In the genomic region with DNA sequence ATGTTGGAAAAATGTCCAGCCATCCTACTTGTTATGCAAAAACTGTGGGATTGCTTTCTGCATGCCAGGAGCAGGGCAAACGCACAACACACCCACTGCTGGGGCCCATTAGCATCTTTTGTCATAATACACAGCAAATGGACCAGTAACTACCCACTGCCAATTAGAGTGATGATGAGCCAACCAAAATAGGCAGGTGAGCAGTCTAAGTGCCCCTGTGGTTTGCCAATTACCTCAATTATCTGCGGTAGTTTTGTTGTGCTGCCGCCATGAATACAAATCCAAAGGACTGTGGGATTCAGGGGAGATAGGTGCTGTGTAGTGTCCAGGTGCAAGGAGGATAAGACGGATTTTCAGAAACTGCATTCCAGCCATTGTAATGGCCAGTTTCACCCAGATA, we compare ENCODE assay signal across 20 mouse cellular contexts.
DNase-seq lines count a peak whose midpoint lies in the region; ATAC-seq and TF ChIP-seq lines count a peak whose summit lies in the region.
"Had no signal": no experiment of that assay in that cellular context is flagged by ENCODE, and none has a peak within 500 bp of the region (broad histone marks: within the 10 kb centered on the region; RNA-seq: fewer than 3 reads in every experiment).

No protein-coding gene starts in this region.

- peak; percentile 49 for DNase-seq in forebrain, embryonic 14.5 days (ENCODE audit: low spot score)
- DNase-seq in forebrain, postnatal 0 days, result no peak
- DNase-seq in midbrain, embryonic 11.5 days (ENCODE audit: low spot score, missing footprints), result no peak
- DNase-seq in brain, embryonic 14.5 days (ENCODE audit: low read depth), result peak; percentile 74
- peak; percentile 53 for DNase-seq in retina, embryonic 14.5 days (ENCODE audit: low spot score)
- no peak for DNase-seq in layer of hippocampus, adult 18-20 months (ENCODE audit: low spot score in 2 of 2)
- DNase-seq: adrenal gland, postnatal 14 days; B cell, adult 2 months; cerebellum, adult 9-11 months; gastrocnemius, adult 2 months; kidney, adult 18-20 months; right cerebral cortex, postnatal 25 days; spleen, adult 18-20 months had no signal

- ATAC-seq in forebrain, embryonic 14.5 days, result peak; percentile 76; the same call in 1 of the 2 replicates
- no peak; the same call in 1 of the 2 replicates for ATAC-seq in forebrain, postnatal 0 days
- peak; percentile 52; the same call in 1 of the 2 replicates for ATAC-seq in midbrain, embryonic 12.5 days (ENCODE audit: low FRiP score, low read depth)
- ATAC-seq in midbrain, embryonic 11.5 days (ENCODE audit: low FRiP score), result no peak
- ATAC-seq: inflammation-experienced regulatory T-cells, adult 6 months had no signal

- no peaks in the 10 kb centered on the region for H3K4me1 ChIP-seq in forebrain, embryonic 14.5 days (ENCODE audit: control insufficient read depth, insufficient read depth, low read length)
- H3K4me1 ChIP-seq in forebrain, postnatal 0 days (ENCODE audit: insufficient read depth), result peaks cover 4% of the 10 kb centered on the region; the same call in 1 of the 2 replicates
- peaks cover 4% of the 10 kb centered on the region for H3K4me1 ChIP-seq in midbrain, embryonic 12.5 days
- no peaks in the 10 kb centered on the region for H3K4me1 ChIP-seq in midbrain, embryonic 11.5 days (ENCODE audit: control insufficient read depth, insufficient read depth, low read length)
- H3K4me1 ChIP-seq: embryonic facial prominence, embryonic 12.5 days; neural tube, embryonic 15.5 days had no signal

- no peaks in the 10 kb centered on the region for H3K27me3 ChIP-seq in forebrain, embryonic 14.5 days (replicated peaks; ENCODE audit: control insufficient read depth, insufficient read depth, low read length)
- no peaks in the 10 kb centered on the region for H3K27me3 ChIP-seq in forebrain, postnatal 0 days (ENCODE audit: insufficient read depth, low read length)
- no peaks in the 10 kb centered on the region for H3K27me3 ChIP-seq in midbrain, embryonic 12.5 days
- H3K27me3 ChIP-seq in midbrain, embryonic 11.5 days (ENCODE audit: control insufficient read depth, insufficient read depth, low read length), result no peaks in the 10 kb centered on the region
- H3K27me3 ChIP-seq: CH12.LX; embryonic facial prominence, embryonic 12.5 days; neural tube, embryonic 15.5 days had no signal

- no peaks in the 10 kb centered on the region for H3K36me3 ChIP-seq in forebrain, embryonic 14.5 days (ENCODE audit: control insufficient read depth, insufficient read depth, low read length)
- no peaks in the 10 kb centered on the region for H3K36me3 ChIP-seq in forebrain, postnatal 0 days (ENCODE audit: insufficient read depth)
- H3K36me3 ChIP-seq in midbrain, embryonic 12.5 days, result no peaks in the 10 kb centered on the region
- no peaks in the 10 kb centered on the region for H3K36me3 ChIP-seq in midbrain, embryonic 11.5 days (ENCODE audit: control insufficient read depth, insufficient read depth, low read length)
- H3K36me3 ChIP-seq: embryonic facial prominence, embryonic 12.5 days; G1E; neural tube, embryonic 15.5 days had no signal

- no peak for TF ChIP-seq CTCF in forebrain, postnatal 0 days (IDR thresholded peaks at IDR 0.05; ENCODE audit: low read depth)
- TF ChIP-seq CTCF in brain, embryonic 14.5 days (IDR thresholded peaks at IDR 0.05; ENCODE audit: borderline replicate concordance, extremely low read depth, insufficient read depth, insufficient read length), result no peak

- no peak overlapping the region for H3K4me3 ChIP-seq in forebrain, embryonic 14.5 days (ENCODE audit: low read depth, low read length)
- H3K4me3 ChIP-seq in forebrain, postnatal 0 days (ENCODE audit: low read depth, low read length), result no peak overlapping the region
- no peak overlapping the region for H3K4me3 ChIP-seq in midbrain, embryonic 12.5 days
- H3K4me3 ChIP-seq in midbrain, embryonic 11.5 days (ENCODE audit: low read depth, low read length), result no peak overlapping the region
- H3K4me3 ChIP-seq: embryonic facial prominence, embryonic 12.5 days; erythroblast, embryonic 14.5 days; gastrocnemius, adult 2 months; neural tube, embryonic 15.5 days had no signal

- no peak for TF ChIP-seq POLR2A in brain, embryonic 14.5 days (IDR thresholded peaks at IDR 0.05; ENCODE audit: borderline replicate concordance, extremely low read depth, insufficient read depth, insufficient read length, poor library complexity, severe bottlenecking)

- no peak overlapping the region for H3K4me2 ChIP-seq in forebrain, embryonic 14.5 days (ENCODE audit: low read length)
- no peak overlapping the region for H3K4me2 ChIP-seq in forebrain, postnatal 0 days (ENCODE audit: low read depth)
- no peak overlapping the region for H3K4me2 ChIP-seq in midbrain, embryonic 12.5 days (replicated peaks)
- no peak overlapping the region for H3K4me2 ChIP-seq in midbrain, embryonic 11.5 days
- H3K4me2 ChIP-seq: embryonic facial prominence, embryonic 12.5 days; neural tube, embryonic 15.5 days had no signal

- no peaks in the 10 kb centered on the region for H3K9me3 ChIP-seq in forebrain, embryonic 14.5 days (replicated peaks; ENCODE audit: control insufficient read depth, low read length)
- no peaks in the 10 kb centered on the region for H3K9me3 ChIP-seq in forebrain, postnatal 0 days (ENCODE audit: low read length)
- no peaks in the 10 kb centered on the region for H3K9me3 ChIP-seq in midbrain, embryonic 12.5 days
- H3K9me3 ChIP-seq in midbrain, embryonic 11.5 days (ENCODE audit: control insufficient read depth, low read length), result no peaks in the 10 kb centered on the region
- H3K9me3 ChIP-seq: embryonic facial prominence, embryonic 12.5 days; G1E; neural tube, embryonic 15.5 days had no signal

- H3K9ac ChIP-seq in forebrain, embryonic 14.5 days (ENCODE audit: low read length), result no peak overlapping the region
- H3K9ac ChIP-seq in forebrain, postnatal 0 days, result no peak overlapping the region
- no peak overlapping the region for H3K9ac ChIP-seq in midbrain, embryonic 12.5 days (replicated peaks)
- no peak overlapping the region for H3K9ac ChIP-seq in midbrain, embryonic 11.5 days (ENCODE audit: low read length)
- H3K9ac ChIP-seq: embryonic facial prominence, embryonic 12.5 days; neural tube, embryonic 15.5 days had no signal

- WGBS in forebrain, embryonic 14.5 days, result 35% methylated on average over 4 of the region's 4 CpGs
- 34% methylated on average over 4 of the region's 4 CpGs for WGBS in forebrain, postnatal 0 days
- WGBS in midbrain, embryonic 12.5 days, result 67% methylated on average over 4 of the region's 4 CpGs
- WGBS in midbrain, embryonic 11.5 days, result 84% methylated on average over 4 of the region's 4 CpGs

- no peak overlapping the region for H3K27ac ChIP-seq in forebrain, embryonic 14.5 days (ENCODE audit: low read depth, low read length)
- no peak overlapping the region for H3K27ac ChIP-seq in forebrain, postnatal 0 days (ENCODE audit: low read depth, low read length)
- H3K27ac ChIP-seq in midbrain, embryonic 12.5 days (replicated peaks), result no peak overlapping the region
- no peak overlapping the region for H3K27ac ChIP-seq in midbrain, embryonic 11.5 days (ENCODE audit: low read depth, low read length)
- H3K27ac ChIP-seq: embryonic facial prominence, embryonic 12.5 days; gastrocnemius, adult 2 months; neural tube, embryonic 15.5 days had no signal

Comparison
In these comparisons a context has a peak if more than half of its experiments do, and no peak if none do; other contexts are left out.
1. ATAC-seq: peak in forebrain, embryonic 14.5 days (single experiment) and midbrain, embryonic 12.5 days (single experiment); none in forebrain, postnatal 0 days (single experiment) and midbrain, embryonic 11.5 days (single experiment).
2. DNase-seq: peak in forebrain, embryonic 14.5 days (single experiment), brain, embryonic 14.5 days (single experiment) and retina, embryonic 14.5 days (single experiment); none in forebrain, postnatal 0 days (single experiment), midbrain, embryonic 11.5 days (single experiment) and layer of hippocampus, adult 18-20 months (0 of 2).